Mouse (Mus musculus) embryonic fibroblast, embryonic 13.5 days (primary cell): ENCODE measurements around the gene Smarcb1. TPM values are rescaled to one million over a fixed set of nuclear protein-coding genes. Genes with fewer than 3 reads are reported as not detected.

Experiments used
- H3K27ac ChIP-seq: 2 replicates; pipeline ENCODE4 v1.5.1; 2012; ENCODE audit warnings: low read length, control low read depth, inconsistent platforms; ENCODE audit not compliant: insufficient read depth
- H3K4me1 ChIP-seq: 2 replicates; pipeline ENCODE4 v1.6.1; 2011; ENCODE audit warnings: low read length; ENCODE audit not compliant: control insufficient read depth, insufficient read depth
- H3K4me3 ChIP-seq: 2 replicates; pipeline ENCODE4 v1.5.1; 2011; ENCODE audit warnings: mild to moderate bottlenecking, control low read depth, low read length; ENCODE audit not compliant: insufficient read depth
- CTCF ChIP-seq: IDR thresholded peaks from 2 replicates; pipeline ENCODE4 v1.5.1; 2011; ENCODE audit warnings: mild to moderate bottlenecking, control low read depth, low read length, moderate library complexity, borderline replicate concordance; ENCODE audit not compliant: insufficient read depth
- POLR2A ChIP-seq: IDR thresholded peaks from 2 replicates; pipeline ENCODE4 v1.6.1; 2011; ENCODE audit warnings: low read depth, mild to moderate bottlenecking, control low read depth, low read length, moderate library complexity
- polyA plus RNA-seq: library from polyadenylated mRNA; stranded (reverse); fragments of >200 nt; gene quantifications from 2 replicates; pipeline ENCODE4 v1.2.4, GENCODE M21; 2011; ENCODE audit warnings: low read depth; ENCODE audit not compliant: missing spikeins, insufficient read length

The Smarcb1 gene
- polyA plus RNA-seq, 1 experiment = 77.9 TPM

GRCm38 (mm10) chr10:75880771-75881577 lies 40.4 kb downstream of the Smarcb1 start:
- H3K27ac ChIP-seq = no peak overlapping the region
- H3K4me3 ChIP-seq = no peak overlapping the region
- no peak for TF ChIP-seq POLR2A
- TF ChIP-seq CTCF = no peak

GRCm38 (mm10) chr10:75880351-75880750 lies 41.1 kb downstream of the Smarcb1 start:
- Histone ChIP-seq H3K27ac (no peak overlapping the region), H3K4me1 (no peaks in the 10 kb centered on the region), H3K4me3 (no peak overlapping the region)
- TF ChIP-seq POLR2A (no peak), CTCF (no peak)

More at GRCm38 (mm10) chr10:75880771-75881577, 40.4 kb downstream of the Smarcb1 start:
- no peaks in the 10 kb centered on the region for H3K4me1 ChIP-seq

GRCm38 (mm10) chr10:75878836-75879235 lies 42.6 kb downstream of the Smarcb1 start:
- no peak for TF ChIP-seq POLR2A
- no peak for TF ChIP-seq CTCF
- H3K4me3 ChIP-seq = no peak overlapping the region
- H3K27ac ChIP-seq = no peak overlapping the region
- no peaks in the 10 kb centered on the region for H3K4me1 ChIP-seq

- H3K27ac ChIP-seq = peak overlapping the region; percentile 1; the same call in 1 of the 2 replicates
- TF ChIP-seq POLR2A (no peak), CTCF (no peak)
- H3K4me1 ChIP-seq = peaks cover 5% of the 10 kb centered on the region
- no peak overlapping the region for H3K4me3 ChIP-seq
Observed at GRCm38 (mm10) chr10:75873543-75874170, 47.8 kb downstream of the Smarcb1 start.

GRCm38 (mm10) chr10:75872915-75873542 lies 48.4 kb downstream of the Smarcb1 start:
- TF ChIP-seq POLR2A = no peak
- TF ChIP-seq CTCF = no peak
- Histone ChIP-seq H3K4me1 (peaks cover 5% of the 10 kb centered on the region), H3K4me3 (no peak overlapping the region), H3K27ac (peak overlapping the region; percentile 2; the same call in 1 of the 2 replicates)

GRCm38 (mm10) chr10:75872025-75872914 lies 49.1 kb downstream of the Smarcb1 start:
- H3K4me1 ChIP-seq = peaks cover 5% of the 10 kb centered on the region
- H3K27ac ChIP-seq = 0 out of 2 replicates have a peak overlapping the region, but pooled peaks have one; percentile 2
- TF ChIP-seq CTCF = no peak
- TF ChIP-seq POLR2A = peak; percentile 72
- H3K4me3 ChIP-seq = peak overlapping the region; percentile 1; the same call in 1 of the 2 replicates

- Histone ChIP-seq H3K4me1 (no peaks in the 10 kb centered on the region), H3K27ac (no peak overlapping the region), H3K4me3 (no peak overlapping the region)
- no peak for TF ChIP-seq POLR2A
- no peak for TF ChIP-seq CTCF
Observed at GRCm38 (mm10) chr10:75861587-75861986, 59.8 kb downstream of the Smarcb1 start.

- H3K4me1 ChIP-seq = no peaks in the 10 kb centered on the region
- TF ChIP-seq POLR2A = no peak
Observed at GRCm38 (mm10) chr10:75860746-75861145, 60.7 kb downstream of the Smarcb1 start.

More at GRCm38 (mm10) chr10:75860746-75861145, 60.7 kb downstream of the Smarcb1 start:
- Histone ChIP-seq H3K4me3 (no peak overlapping the region), H3K27ac (no peak overlapping the region)
